24 mouse cellular contexts compared by ENCODE assay signal in genomic region chr6:128871910-128872610, GRCm38 (mm10). TPM values are rescaled to one million over a fixed set of nuclear protein-coding genes. Genes with fewer than 3 reads are reported as not detected.
"Had no signal": no experiment of that assay in that cellular context is flagged by ENCODE, and none has a peak within 500 bp of the region (broad histone marks: within the 10 kb centered on the region; RNA-seq: fewer than 3 reads in every experiment).

No protein-coding gene starts in this region.

- H3K4me1 ChIP-seq: liver, embryonic 15.5 days; megakaryocyte, embryonic 14.5 days; midbrain, embryonic 12.5 days; midbrain, embryonic 15.5 days; neural tube, embryonic 12.5 days had no signal

- H3K27me3 ChIP-seq: liver, embryonic 15.5 days; lung, embryonic 15.5 days; megakaryocyte, embryonic 14.5 days; midbrain, embryonic 12.5 days; midbrain, embryonic 15.5 days; neural tube, embryonic 12.5 days had no signal

- H3K4me3 ChIP-seq: liver, embryonic 15.5 days; lung, embryonic 15.5 days; megakaryocyte, embryonic 14.5 days; midbrain, embryonic 12.5 days; midbrain, embryonic 15.5 days; neural tube, embryonic 12.5 days had no signal

- DNase-seq: liver, postnatal 0 days; lung, adult 2 months; lung, postnatal 14 days; lung, postnatal 36 days; retina, postnatal 1 day; right cerebral cortex, adult 18-20 months; right cerebral cortex, postnatal 25 days; right cerebral cortex, postnatal 4 days; spleen, adult 18-20 months; thymus, adult 18-20 months; thymus, postnatal 14 days; thymus, postnatal 36 days had no signal

- H3K9me3 ChIP-seq: liver, embryonic 15.5 days; lung, embryonic 15.5 days; megakaryocyte, embryonic 14.5 days; midbrain, embryonic 12.5 days had no signal

- H3K36me3 ChIP-seq: liver, embryonic 15.5 days; lung, embryonic 15.5 days; midbrain, embryonic 12.5 days; midbrain, embryonic 15.5 days; neural tube, embryonic 12.5 days had no signal

- H3K9ac ChIP-seq: liver, embryonic 15.5 days; liver, postnatal 0 days; lung, embryonic 15.5 days; midbrain, embryonic 12.5 days; midbrain, embryonic 15.5 days; neural tube, embryonic 12.5 days had no signal

- H3K4me2 ChIP-seq: liver, embryonic 15.5 days; lung, embryonic 15.5 days; midbrain, embryonic 12.5 days; midbrain, embryonic 15.5 days; neural tube, embryonic 12.5 days had no signal

- H3K27ac ChIP-seq: liver, embryonic 15.5 days; lung, embryonic 15.5 days; macrophage; midbrain, embryonic 12.5 days; midbrain, embryonic 15.5 days; neural tube, embryonic 12.5 days had no signal

RNA-seq across cellular contexts. Expression of gene Clec2i, which starts 15.3 kb away (rescaled TPM):
- total RNA-seq: midbrain, postnatal 0 days had no signal
- polyA plus RNA-seq: midbrain, embryonic 12.5 days; midbrain, embryonic 15.5 days; midbrain, postnatal 0 days; neural tube, embryonic 12.5 days; neural tube, embryonic 14.5 days; small intestine, adult 2 months; stomach, embryonic 14.5 days had no signal

RNA-seq across cellular contexts. Expression of gene Klrb1b, which starts 45.9 kb away (rescaled TPM):
- total RNA-seq: midbrain, postnatal 0 days had no signal
- polyA plus RNA-seq: midbrain, embryonic 12.5 days; midbrain, embryonic 15.5 days; midbrain, postnatal 0 days; neural tube, embryonic 12.5 days; neural tube, embryonic 14.5 days had no signal

RNA-seq across cellular contexts. Expression of gene Gm44511, which starts 45.9 kb away (rescaled TPM):
- total RNA-seq: megakaryocyte progenitor cell, adult 5-6 weeks; midbrain, postnatal 0 days had no signal
- polyA plus RNA-seq: liver, embryonic 15.5 days; liver, postnatal 0 days; lung, adult 2 months; lung, embryonic 15.5 days; macrophage; midbrain, embryonic 12.5 days; midbrain, embryonic 15.5 days; midbrain, postnatal 0 days; neural tube, embryonic 12.5 days; neural tube, embryonic 14.5 days; stomach, embryonic 14.5 days had no signal
